Mouse (Mus musculus) kidney, embryonic 15.5 days (tissue): ENCODE results near the gene Olfr1532-ps1. TPM values are rescaled to one million over a fixed set of nuclear protein-coding genes. Genes with fewer than 3 reads are reported as not detected.
"Not testable (repeated sequence)": the region's sequence is repeated elsewhere in the genome, so short reads cannot be mapped to it uniquely, and the experiment has no call there.

Source experiments
- ATAC-seq: fragments of 200-750 bp; cut with Nextera tagmentation; replicated peaks from 2 replicates; pipeline ENCODE4 v1.8.0; 2017; ENCODE audit warnings: moderate TSS enrichment; ENCODE audit not compliant: low FRiP score
- H3K27ac ChIP-seq: fragments of 300-500 bp; sonication (generic); 2 replicates; pipeline ENCODE4 v1.5.1; 2015; ENCODE audit warnings: mild to moderate bottlenecking, inconsistent platforms
- H3K27me3 ChIP-seq: fragments of 300-500 bp; sonication (generic); 2 replicates; pipeline ENCODE4 v1.6.1; 2015; ENCODE audit warnings: inconsistent platforms
- H3K36me3 ChIP-seq: fragments of 300-500 bp; sonication (generic); 2 replicates; pipeline ENCODE4 v1.6.1; 2015; ENCODE audit warnings: inconsistent platforms
- H3K4me1 ChIP-seq: fragments of 300-500 bp; sonication (generic); 2 replicates; pipeline ENCODE4 v1.6.1; 2015; ENCODE audit warnings: inconsistent platforms
- H3K4me2 ChIP-seq: fragments of 300-500 bp; sonication (generic); 2 replicates; pipeline ENCODE4 v1.6.1; 2015; ENCODE audit warnings: moderate library complexity, mild to moderate bottlenecking, inconsistent platforms
- H3K4me3 ChIP-seq: fragments of 300-500 bp; sonication (generic); replicated peaks from 2 replicates; pipeline ENCODE4 v1.5.1; 2015; ENCODE audit warnings: mild to moderate bottlenecking, inconsistent platforms
- H3K9ac ChIP-seq: fragments of 300-500 bp; sonication (generic); 2 replicates; pipeline ENCODE4 v1.6.1; 2015; ENCODE audit warnings: mild to moderate bottlenecking, inconsistent platforms
- H3K9me3 ChIP-seq: fragments of 300-500 bp; sonication (generic); replicated peaks from 2 replicates; pipeline ENCODE4 v1.6.1; 2016; ENCODE audit warnings: inconsistent platforms
- WGBS: fragments of 180-500 bp; shearing (Covaris S2); methylation state at CpG from one replicate; pipeline ENCODE4 v1.1.7; 2015; ENCODE audit warnings: mixed read lengths; 5-methylcytosine and 5-hydroxymethylcytosine counted together
- polyA plus RNA-seq: library from polyadenylated mRNA; unstranded; fragments of >200 nt; fragmentation: Nextera tagmentation; extraction: Ambion mirVana; gene quantifications from 2 replicates; pipeline ENCODE4 v1.2.1, GENCODE M21; 2015

Gene Olfr1532-ps1
- polyA plus RNA-seq, result not detected in 2 replicates

- no peak within 1 kb of the TSS for H3K9ac ChIP-seq
- H3K4me3 ChIP-seq, result no peak within 1 kb of the TSS
- no peaks in the 10 kb centered on the region for H3K9me3 ChIP-seq
- no peaks in the 10 kb centered on the region for H3K36me3 ChIP-seq
- no peak for ATAC-seq
- 67% methylated on average over 2 of the region's 2 CpGs for WGBS
- H3K27me3 ChIP-seq, result no peaks in the 10 kb centered on the region
- H3K27ac ChIP-seq, result no peak within 1 kb of the TSS
- no peak within 1 kb of the TSS for H3K4me2 ChIP-seq
- no peaks in the 10 kb centered on the region for H3K4me1 ChIP-seq
Observed at GRCm38 (mm10) chr7:106907676-106908075, at the start of gene Olfr1532-ps1. TSS of gene Olfr1532-ps1 (plus strand) at chr7:106908001.

- Histone ChIP-seq H3K4me3 (no peak within 1 kb of the TSS), H3K27ac (no peak within 1 kb of the TSS), H3K36me3 (no peaks in the 10 kb centered on the region), H3K9me3 (no peaks in the 10 kb centered on the region), H3K9ac (no peak within 1 kb of the TSS), H3K4me1 (no peaks in the 10 kb centered on the region), H3K27me3 (no peaks in the 10 kb centered on the region), H3K4me2 (no peak within 1 kb of the TSS)
- no peak for ATAC-seq
Observed at GRCm38 (mm10) chr7:106862885-106863284, 44.9 kb upstream of the Olfr1532-ps1 start, which contains the start of gene Olfr704. TSS of gene Olfr704 (plus strand) at chr7:106863185.

GRCm38 (mm10) chr7:106876791-106877190, 31.0 kb upstream of the Olfr1532-ps1 start, which contains the start of gene Olfr705:
TSS of gene Olfr705 (minus strand) at chr7:106876891.
- H3K27ac ChIP-seq, result no peak within 1 kb of the TSS
- H3K27me3 ChIP-seq, result no peaks in the 10 kb centered on the region
- H3K4me1 ChIP-seq, result no peaks in the 10 kb centered on the region
- no peaks in the 10 kb centered on the region for H3K36me3 ChIP-seq
- H3K9ac ChIP-seq, result no peak within 1 kb of the TSS
- no peak for ATAC-seq
- WGBS, result 78% methylated on average over 3 of the region's 3 CpGs
- no peak within 1 kb of the TSS for H3K4me3 ChIP-seq
- H3K4me2 ChIP-seq, result no peak within 1 kb of the TSS
- H3K9me3 ChIP-seq, result no peaks in the 10 kb centered on the region

GRCm38 (mm10) chr7:106888062-106888461, 19.7 kb upstream of the Olfr1532-ps1 start, which contains the start of gene Olfr706:
TSS of gene Olfr706 (minus strand) at chr7:106888162.
- Histone ChIP-seq H3K27ac (no peak within 1 kb of the TSS), H3K9ac (no peak within 1 kb of the TSS), H3K27me3 (no peaks in the 10 kb centered on the region), H3K4me1 (no peaks in the 10 kb centered on the region), H3K4me3 (no peak within 1 kb of the TSS), H3K4me2 (no peak within 1 kb of the TSS), H3K9me3 (no peaks in the 10 kb centered on the region), H3K36me3 (no peaks in the 10 kb centered on the region)
- 85% methylated on average over 2 of the region's 2 CpGs for WGBS
- ATAC-seq, result no peak

GRCm38 (mm10) chr7:106901141-106901540, 6.7 kb upstream of the Olfr1532-ps1 start, which contains the start of gene Olfr707:
TSS of gene Olfr707 (minus strand) at chr7:106901241.
- H3K9ac ChIP-seq, H3K27me3 ChIP-seq, H3K4me3 ChIP-seq, H3K4me1 ChIP-seq, H3K27ac ChIP-seq, ATAC-seq, H3K4me2 ChIP-seq, H3K36me3 ChIP-seq, H3K9me3 ChIP-seq: not testable (repeated sequence)
- 87% methylated on average over 3 of the region's 3 CpGs for WGBS

- not testable (repeated sequence) for H3K4me3 ChIP-seq, H3K4me1 ChIP-seq
- 91% methylated on average over 7 of the region's 7 CpGs for WGBS
Observed at GRCm38 (mm10) chr7:106920961-106921360, 13.2 kb downstream of the Olfr1532-ps1 start.

GRCm38 (mm10) chr7:106932119-106932518, 24.3 kb downstream of the Olfr1532-ps1 start, which contains the start of gene Olfr709-ps1:
TSS of gene Olfr709-ps1 (minus strand) at chr7:106932219.
- Histone ChIP-seq H3K27me3 (no peaks in the 10 kb centered on the region), H3K4me1 (no peaks in the 10 kb centered on the region), H3K27ac (no peak within 1 kb of the TSS), H3K36me3 (no peaks in the 10 kb centered on the region), H3K4me2 (no peak within 1 kb of the TSS), H3K4me3 (no peak within 1 kb of the TSS), H3K9me3 (no peaks in the 10 kb centered on the region), H3K9ac (no peak within 1 kb of the TSS)
- ATAC-seq, result no peak

More at GRCm38 (mm10) chr7:106920961-106921360, 13.2 kb downstream of the Olfr1532-ps1 start:
- not testable (repeated sequence) for H3K27ac ChIP-seq, H3K9me3 ChIP-seq, H3K36me3 ChIP-seq, H3K27me3 ChIP-seq, ATAC-seq, H3K4me2 ChIP-seq, H3K9ac ChIP-seq

GRCm38 (mm10) chr7:106948212-106948611, 40.4 kb downstream of the Olfr1532-ps1 start, which contains the start of gene Olfr710:
TSS of gene Olfr710 (minus strand) at chr7:106948312.
- 84% methylated on average over 3 of the region's 3 CpGs for WGBS
- H3K4me2 ChIP-seq, result no peak within 1 kb of the TSS
- H3K27ac ChIP-seq, result no peak within 1 kb of the TSS
- H3K4me3 ChIP-seq, result no peak within 1 kb of the TSS
- no peaks in the 10 kb centered on the region for H3K9me3 ChIP-seq
- no peaks in the 10 kb centered on the region for H3K27me3 ChIP-seq
- no peak within 1 kb of the TSS for H3K9ac ChIP-seq
- H3K4me1 ChIP-seq, result no peaks in the 10 kb centered on the region
- H3K36me3 ChIP-seq, result no peaks in the 10 kb centered on the region
- no peak for ATAC-seq

GRCm38 (mm10) chr7:106963837-106964236, 56.0 kb downstream of the Olfr1532-ps1 start, which contains the start of gene Olfr6:
TSS of gene Olfr6 (minus strand) at chr7:106963937.
- Histone ChIP-seq H3K4me1 (no peaks in the 10 kb centered on the region), H3K36me3 (no peaks in the 10 kb centered on the region), H3K27me3 (no peaks in the 10 kb centered on the region), H3K9ac (no peak within 1 kb of the TSS), H3K9me3 (no peaks in the 10 kb centered on the region), H3K4me2 (no peak within 1 kb of the TSS), H3K4me3 (no peak within 1 kb of the TSS), H3K27ac (no peak within 1 kb of the TSS)
- no peak for ATAC-seq
- WGBS, result 83% methylated on average over 1 of the region's 1 CpGs

Other genes starting within 250 kb of the Olfr1532-ps1 start
- not detected in 2 replicates for gene Olfr693, start 227.4 kb upstream of the Olfr1532-ps1 start, polyA plus RNA-seq
- not detected in 2 replicates for gene Olfr694, start 216.2 kb upstream of the Olfr1532-ps1 start, polyA plus RNA-seq
- gene Olfr695, start 191.6 kb upstream of the Olfr1532-ps1 start, polyA plus RNA-seq, result not detected in 2 replicates
- gene Olfr697, start 165.6 kb upstream of the Olfr1532-ps1 start, polyA plus RNA-seq, result not detected in 2 replicates
- gene Olfr698, start 152.6 kb upstream of the Olfr1532-ps1 start, polyA plus RNA-seq, result not detected in 2 replicates
- gene Olfr699, start 114.8 kb upstream of the Olfr1532-ps1 start, polyA plus RNA-seq, result not detected in 2 replicates
- not detected in 2 replicates for gene Olfr700, start 99.2 kb upstream of the Olfr1532-ps1 start, polyA plus RNA-seq
- not detected in 2 replicates for gene Olfr701, start 93.9 kb upstream of the Olfr1532-ps1 start, polyA plus RNA-seq
- not detected in 2 replicates for gene Olfr702, start 74.1 kb upstream of the Olfr1532-ps1 start, polyA plus RNA-seq
- gene Olfr703, start 64.6 kb upstream of the Olfr1532-ps1 start, polyA plus RNA-seq, result not detected in 2 replicates
- gene Olfr704, start 44.8 kb upstream of the Olfr1532-ps1 start, polyA plus RNA-seq, result not detected in 2 replicates
- not detected in 2 replicates for gene Olfr705, start 31.1 kb upstream of the Olfr1532-ps1 start, polyA plus RNA-seq
- gene Olfr706, start 19.8 kb upstream of the Olfr1532-ps1 start, polyA plus RNA-seq, result not detected in 2 replicates
- gene Olfr707, start 6.8 kb upstream of the Olfr1532-ps1 start, polyA plus RNA-seq, result not detected in 2 replicates
- gene Olfr709-ps1, start 24.2 kb downstream of the Olfr1532-ps1 start, polyA plus RNA-seq, result not detected in 2 replicates
- not detected in 2 replicates for gene Olfr710, start 40.3 kb downstream of the Olfr1532-ps1 start, polyA plus RNA-seq
- not detected in 2 replicates for gene Olfr6, start 55.9 kb downstream of the Olfr1532-ps1 start, polyA plus RNA-seq
- not detected in 2 replicates for gene Olfr711, start 67.5 kb downstream of the Olfr1532-ps1 start, polyA plus RNA-seq
- gene Olfr2, start 98.1 kb downstream of the Olfr1532-ps1 start, polyA plus RNA-seq, result not detected in 2 replicates
- gene Olfr713, start 123.2 kb downstream of the Olfr1532-ps1 start, polyA plus RNA-seq, result not detected in 2 replicates
- gene Olfr714, start 163.0 kb downstream of the Olfr1532-ps1 start, polyA plus RNA-seq, result not detected in 2 replicates
- not detected in 2 replicates for gene Olfr17, start 185.2 kb downstream of the Olfr1532-ps1 start, polyA plus RNA-seq
- not detected in 2 replicates for gene Olfr715b, start 202.4 kb downstream of the Olfr1532-ps1 start, polyA plus RNA-seq
- not detected in 2 replicates for gene Olfr715, start 223.1 kb downstream of the Olfr1532-ps1 start, polyA plus RNA-seq
- not detected in 2 replicates for gene Olfr716, start 230.3 kb downstream of the Olfr1532-ps1 start, polyA plus RNA-seq